Mouse (Mus musculus) testis, adult 2 months (tissue): ENCODE results near the gene Gm14862. TPM values are rescaled to one million over a fixed set of nuclear protein-coding genes. Genes with fewer than 3 reads are reported as not detected.

Source experiments
- H3K27ac ChIP-seq: fragments of 200-500 bp; 2 replicates; pipeline ENCODE4 v1.5.1; 2012; ENCODE audit warnings: low read depth, low read length; ENCODE audit not compliant: control insufficient read depth, insufficient read depth
- H3K27me3 ChIP-seq: fragments of 200-500 bp; 2 replicates; pipeline ENCODE4 v1.6.1; 2012; ENCODE audit warnings: mild to moderate bottlenecking, low read length, moderate library complexity; ENCODE audit not compliant: control insufficient read depth, insufficient read depth
- H3K36me3 ChIP-seq: fragments of 200-500 bp; 2 replicates; pipeline ENCODE4 v1.6.1; 2012; ENCODE audit warnings: mild to moderate bottlenecking, low read length; ENCODE audit not compliant: control insufficient read depth, insufficient read depth
- H3K4me1 ChIP-seq: fragments of 200-500 bp; 2 replicates; pipeline ENCODE4 v1.6.1; 2012; ENCODE audit warnings: low read length; ENCODE audit not compliant: control insufficient read depth, insufficient read depth
- H3K4me3 ChIP-seq: fragments of 200-500 bp; 2 replicates; pipeline ENCODE4 v1.5.1; 2012; ENCODE audit warnings: low read depth, mild to moderate bottlenecking, low read length, moderate library complexity, mixed read lengths; ENCODE audit not compliant: control insufficient read depth
- CTCF ChIP-seq: fragments of 200-500 bp; IDR thresholded peaks from 2 replicates; pipeline ENCODE4 v1.5.1; 2012; ENCODE audit warnings: low read depth, mild to moderate bottlenecking, inconsistent platforms, low read length, moderate library complexity; ENCODE audit not compliant: control insufficient read depth, insufficient read depth, insufficient replicate concordance
- POLR2A ChIP-seq: fragments of 200-500 bp; IDR thresholded peaks from 2 replicates; pipeline ENCODE4 v1.6.1; 2012; ENCODE audit warnings: low read depth, mild to moderate bottlenecking, inconsistent platforms, low read length, moderate library complexity; ENCODE audit not compliant: control insufficient read depth
- polyA plus RNA-seq: library from polyadenylated mRNA; depleted of rRNA; stranded (reverse); fragments of >200 nt; gene quantifications from 2 replicates; pipeline ENCODE4 v1.2.3, GENCODE M21; 2012; rRNA removed

Gene Gm14862
- polyA plus RNA-seq, 1 experiment: not detected

DNA sequence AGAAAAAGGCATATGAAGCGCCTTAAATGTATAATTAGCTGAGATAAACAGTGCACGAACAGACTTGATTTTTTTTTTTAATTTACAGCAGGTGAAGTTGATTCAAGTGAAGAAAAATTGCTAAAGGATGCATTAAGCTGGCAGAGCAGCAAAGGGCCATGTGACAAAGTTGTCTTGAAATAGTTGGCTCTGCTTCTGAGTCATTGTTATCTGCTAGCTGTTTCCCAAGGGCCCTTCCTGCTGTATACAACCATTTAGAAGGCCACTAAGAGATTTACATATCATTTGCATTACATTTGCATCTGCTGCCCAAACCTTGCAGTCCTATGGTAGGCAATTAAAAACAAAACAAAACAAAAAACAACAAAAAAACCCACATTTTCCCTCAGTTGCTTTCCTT is 54.7 kb downstream of the Gm14862 start:
- Histone ChIP-seq H3K4me1 (peaks cover 6% of the 10 kb centered on the region; the same call in 1 of the 2 replicates), H3K27me3 (no peaks in the 10 kb centered on the region), H3K4me3 (no peak overlapping the region), H3K27ac (peak overlapping the region; percentile 25; the same call in 1 of the 2 replicates), H3K36me3 (no peaks in the 10 kb centered on the region)
- TF ChIP-seq CTCF (no peak), POLR2A (no peak)

Other genes starting within 250 kb of the Gm14862 start
- 0.19 TPM in 2 replicates for gene Fthl17e, start 223.4 kb downstream of the Gm14862 start, polyA plus RNA-seq
- 0.53 and 2.3 TPM in 2 replicates for gene Fthl17f, start 193.9 kb downstream of the Gm14862 start, polyA plus RNA-seq
- gene 4930402K13Rik, start 152.3 kb downstream of the Gm14862 start, polyA plus RNA-seq: 4.0 and 6.2 TPM in 2 replicates
- gene Lancl3, start 57.0 kb downstream of the Gm14862 start, polyA plus RNA-seq: 0.34 and 0.36 TPM in 2 replicates
- 4.7 and 5.6 TPM in 2 replicates for gene Xk, start 15.9 kb upstream of the Gm14862 start, polyA plus RNA-seq
- gene H2al1m, start 26.9 kb upstream of the Gm14862 start, polyA plus RNA-seq: 44.8 and 88.7 TPM in 2 replicates
- gene H2al1k, start 93.7 kb upstream of the Gm14862 start, polyA plus RNA-seq: 58.4 and 134 TPM in 2 replicates
- gene Cybb, start 230.9 kb upstream of the Gm14862 start, polyA plus RNA-seq: 0.23 and 0.34 TPM in 2 replicates